Mouse (Mus musculus): ENCODE results near the gene 9330182L06Rik. TPM values are rescaled to one million over a fixed set of nuclear protein-coding genes. Genes with fewer than 3 reads are reported as not detected.

The 9330182L06Rik gene
- polyA plus RNA-seq, 1 experiment from 2014 or later = 1.5 TPM

DNA sequence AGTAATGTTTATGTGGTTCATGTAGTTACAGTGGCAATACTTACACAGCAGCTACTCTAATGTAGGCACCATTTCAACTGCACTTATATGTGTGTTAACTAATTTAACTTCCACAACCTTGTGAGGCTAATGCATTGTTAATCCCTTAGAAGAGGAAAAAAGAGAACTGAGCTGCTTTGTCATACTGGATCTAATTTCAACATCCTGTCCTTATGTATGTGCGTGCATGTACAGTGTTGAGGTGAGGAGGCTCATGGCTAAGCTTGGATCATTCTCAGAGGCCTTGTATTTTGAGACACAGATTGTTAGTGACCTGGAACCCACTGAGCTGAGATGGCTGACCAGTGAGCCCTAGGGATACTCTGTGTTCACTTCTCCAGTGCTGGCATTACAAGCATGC lies 88.3 kb downstream of the 9330182L06Rik start:
- no peaks in the 10 kb centered on the region for H3K4me1 ChIP-seq (ENCODE audit: control insufficient read depth, insufficient read depth, low read length)
- H3K27me3 ChIP-seq (replicated peaks; ENCODE audit: control insufficient read depth, insufficient read depth, low read length) = no peaks in the 10 kb centered on the region
- H3K27ac ChIP-seq (ENCODE audit: low read length) = no peak overlapping the region
- ATAC-seq = no peak
- H3K36me3 ChIP-seq (ENCODE audit: control insufficient read depth, insufficient read depth, low read length) = no peaks in the 10 kb centered on the region
- 93% methylated on average over 1 of the region's 1 CpGs for WGBS
- no peaks in the 10 kb centered on the region for H3K9me3 ChIP-seq (ENCODE audit: control insufficient read depth, low read length)
- no peak overlapping the region for H3K9ac ChIP-seq (ENCODE audit: low read depth, low read length)
- no peak overlapping the region for H3K4me3 ChIP-seq (ENCODE audit: low read length)
- H3K4me2 ChIP-seq (ENCODE audit: low read depth, low read length) = no peak overlapping the region

DNA sequence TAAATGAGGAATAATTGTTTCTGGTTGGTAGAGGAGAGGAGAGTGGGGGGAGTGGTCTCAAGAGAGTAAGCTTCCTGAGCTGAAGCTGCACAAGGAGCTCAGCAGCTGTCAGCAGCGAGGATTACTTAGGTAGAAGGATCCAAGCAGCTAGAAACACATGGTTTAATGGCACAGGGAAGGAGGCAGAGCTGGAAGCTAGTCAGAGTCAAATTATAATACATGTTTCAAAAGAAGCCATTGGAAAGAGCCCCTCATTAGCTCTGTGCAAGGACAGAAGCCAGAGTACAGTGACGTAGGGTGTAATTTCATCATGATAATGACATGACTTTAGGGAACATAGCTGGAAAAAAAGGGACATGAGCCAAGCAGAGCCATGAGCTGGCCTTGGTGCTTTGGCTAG lies 92.2 kb downstream of the 9330182L06Rik start:
- Histone ChIP-seq H3K9ac (ENCODE audit: low read depth, low read length) (no peak overlapping the region), H3K36me3 (ENCODE audit: control insufficient read depth, insufficient read depth, low read length) (no peaks in the 10 kb centered on the region), H3K4me3 (ENCODE audit: low read length) (no peak overlapping the region), H3K27ac (ENCODE audit: low read length) (no peak overlapping the region), H3K4me2 (ENCODE audit: low read depth, low read length) (no peak overlapping the region), H3K4me1 (ENCODE audit: control insufficient read depth, insufficient read depth, low read length) (no peaks in the 10 kb centered on the region), H3K27me3 (replicated peaks; ENCODE audit: control insufficient read depth, insufficient read depth, low read length) (no peaks in the 10 kb centered on the region), H3K9me3 (ENCODE audit: control insufficient read depth, low read length) (no peaks in the 10 kb centered on the region)
- ATAC-seq = no peak
- WGBS = 45% methylated on average over 2 of the region's 2 CpGs

DNA sequence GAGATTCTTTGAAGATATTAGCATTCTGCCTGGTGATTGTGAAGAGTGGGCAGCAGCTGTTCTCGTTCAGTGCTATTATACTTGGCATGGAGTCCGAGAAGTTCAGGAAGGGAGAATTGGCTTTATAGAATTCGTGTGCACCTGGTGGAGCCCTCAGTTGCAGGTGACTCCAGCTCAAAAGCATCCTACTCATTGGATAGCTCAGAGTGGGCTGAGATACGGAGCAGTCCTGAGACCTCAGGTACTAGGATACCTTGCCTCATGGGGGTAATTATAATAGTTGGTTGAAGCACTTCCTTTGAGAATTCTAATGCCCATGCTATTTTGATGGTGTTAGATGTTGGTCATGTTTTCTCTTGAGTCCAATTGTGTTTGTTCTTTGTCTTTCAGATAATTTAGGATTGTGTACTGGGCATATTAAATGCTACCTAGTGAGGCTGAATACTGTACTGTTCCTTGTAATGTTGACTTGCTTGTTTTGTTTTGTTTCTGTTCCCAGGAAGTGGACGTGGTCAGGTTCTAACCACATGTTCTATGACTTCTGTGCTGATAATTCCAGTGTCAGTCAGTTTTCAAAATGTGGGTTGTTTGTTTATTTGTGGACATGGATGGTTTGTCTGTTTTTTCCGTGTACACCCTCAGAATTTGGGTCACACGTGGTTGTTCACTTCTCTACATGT lies 96.2 kb downstream of the 9330182L06Rik start:
- Histone ChIP-seq H3K36me3 (ENCODE audit: control insufficient read depth, insufficient read depth, low read length) (no peaks in the 10 kb centered on the region), H3K4me3 (ENCODE audit: low read length) (no peak overlapping the region), H3K27ac (ENCODE audit: low read length) (no peak overlapping the region), H3K27me3 (replicated peaks; ENCODE audit: control insufficient read depth, insufficient read depth, low read length) (no peaks in the 10 kb centered on the region), H3K4me2 (ENCODE audit: low read depth, low read length) (no peak overlapping the region), H3K4me1 (ENCODE audit: control insufficient read depth, insufficient read depth, low read length) (no peaks in the 10 kb centered on the region), H3K9me3 (ENCODE audit: control insufficient read depth, low read length) (no peaks in the 10 kb centered on the region), H3K9ac (ENCODE audit: low read depth, low read length) (no peak overlapping the region)
- WGBS = 81% methylated on average over 7 of the region's 7 CpGs
- no peak for ATAC-seq

DNA sequence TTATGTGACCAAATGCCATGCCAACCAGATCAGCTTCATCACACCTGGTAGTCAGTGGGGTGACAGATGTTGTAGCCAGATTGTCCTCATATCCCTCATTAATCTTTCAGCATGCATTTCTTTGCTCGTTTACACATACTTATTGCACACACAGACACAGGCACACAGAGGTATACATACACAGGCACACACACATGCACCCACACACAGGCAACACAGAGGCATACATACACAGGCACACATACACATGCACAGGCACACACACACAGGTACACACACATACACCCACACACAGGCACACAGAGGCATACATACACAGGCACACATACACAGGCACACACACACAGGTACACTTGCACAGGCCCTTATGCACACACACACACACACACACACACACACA lies 99.0 kb downstream of the 9330182L06Rik start:
- H3K4me2 ChIP-seq (ENCODE audit: low read depth, low read length) = no peak overlapping the region
- no peaks in the 10 kb centered on the region for H3K27me3 ChIP-seq (replicated peaks; ENCODE audit: control insufficient read depth, insufficient read depth, low read length)
- H3K4me3 ChIP-seq (ENCODE audit: low read length) = no peak overlapping the region
- no peaks in the 10 kb centered on the region for H3K4me1 ChIP-seq (ENCODE audit: control insufficient read depth, insufficient read depth, low read length)
- H3K9me3 ChIP-seq (ENCODE audit: control insufficient read depth, low read length) = no peaks in the 10 kb centered on the region
- H3K27ac ChIP-seq (ENCODE audit: low read length) = no peak overlapping the region
- no peak overlapping the region for H3K9ac ChIP-seq (ENCODE audit: low read depth, low read length)
- no peaks in the 10 kb centered on the region for H3K36me3 ChIP-seq (ENCODE audit: control insufficient read depth, insufficient read depth, low read length)
- 58% methylated on average over 1 of the region's 1 CpGs for WGBS
- no peak for ATAC-seq

DNA sequence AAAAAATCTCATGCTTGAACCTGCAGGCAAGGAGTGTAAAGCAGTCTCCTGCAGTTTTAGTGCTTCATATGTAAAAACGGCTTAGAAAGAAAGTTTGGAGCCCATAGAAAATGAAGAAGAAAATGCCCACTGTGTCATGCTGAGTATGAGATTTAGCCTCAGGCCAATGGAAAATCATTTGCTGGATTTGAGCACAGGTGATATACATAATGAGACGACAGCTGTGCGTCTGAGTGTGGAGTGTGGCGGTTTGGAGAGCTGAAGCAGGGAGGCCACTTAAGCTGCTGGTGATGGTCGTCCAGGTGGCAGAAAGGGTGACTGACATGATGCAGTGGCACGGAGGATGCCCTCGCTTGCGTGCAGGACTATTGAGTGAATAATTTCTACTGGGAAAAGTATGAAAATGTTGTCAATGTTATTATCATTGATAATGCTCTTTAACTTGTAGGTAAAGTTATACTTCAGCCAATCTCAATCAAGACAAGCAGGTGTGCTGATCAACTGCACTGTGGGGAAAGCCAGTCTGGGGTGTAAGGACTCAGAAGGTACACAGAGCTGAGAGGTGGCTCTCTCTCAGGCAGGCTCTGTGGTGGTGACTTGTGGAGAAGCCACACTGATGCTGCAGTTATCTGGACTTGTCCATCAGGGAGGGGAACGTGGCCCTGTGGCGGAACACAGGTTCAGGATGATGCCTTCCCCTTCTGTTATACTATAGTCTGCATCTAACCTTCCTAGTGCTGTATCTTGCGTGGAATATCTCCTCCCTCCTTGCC lies 102.2 kb downstream of the 9330182L06Rik start:
- no peak for ATAC-seq
- no peaks in the 10 kb centered on the region for H3K36me3 ChIP-seq (ENCODE audit: control insufficient read depth, insufficient read depth, low read length)
- H3K9ac ChIP-seq (ENCODE audit: low read depth, low read length) = no peak overlapping the region
- H3K4me1 ChIP-seq (ENCODE audit: control insufficient read depth, insufficient read depth, low read length) = no peaks in the 10 kb centered on the region
- 68% methylated on average over 11 of the region's 11 CpGs for WGBS
- H3K27me3 ChIP-seq (replicated peaks; ENCODE audit: control insufficient read depth, insufficient read depth, low read length) = no peaks in the 10 kb centered on the region
- no peak overlapping the region for H3K4me2 ChIP-seq (ENCODE audit: low read depth, low read length)
- no peak overlapping the region for H3K4me3 ChIP-seq (ENCODE audit: low read length)
- H3K27ac ChIP-seq (ENCODE audit: low read length) = no peak overlapping the region
- H3K9me3 ChIP-seq (ENCODE audit: control insufficient read depth, low read length) = no peaks in the 10 kb centered on the region

DNA sequence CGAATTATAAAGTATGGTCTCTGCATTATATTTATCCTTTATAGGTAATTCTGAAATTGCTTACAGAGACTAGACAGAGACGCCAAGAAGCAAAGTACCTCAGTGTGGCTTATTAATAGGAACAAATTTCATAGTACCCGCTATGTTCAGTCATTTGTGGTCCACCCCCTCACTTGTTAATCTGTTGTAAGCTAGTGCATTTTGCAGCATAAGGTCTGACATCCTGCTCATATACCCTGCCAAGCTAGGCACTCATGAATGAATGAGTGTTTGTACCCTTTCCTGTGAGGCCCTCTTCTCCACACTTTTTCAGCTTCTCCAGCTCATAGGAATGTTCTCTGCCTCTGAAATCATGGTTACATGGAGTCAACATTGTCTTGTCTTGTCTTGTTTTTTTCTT lies 105.2 kb downstream of the 9330182L06Rik start:
- no peak for ATAC-seq
- H3K9ac ChIP-seq (ENCODE audit: low read depth, low read length) = no peak overlapping the region
- no peaks in the 10 kb centered on the region for H3K4me1 ChIP-seq (ENCODE audit: control insufficient read depth, insufficient read depth, low read length)
- no peaks in the 10 kb centered on the region for H3K9me3 ChIP-seq (ENCODE audit: control insufficient read depth, low read length)
- no peak overlapping the region for H3K27ac ChIP-seq (ENCODE audit: low read length)
- WGBS = 81% methylated on average over 3 of the region's 3 CpGs
- no peak overlapping the region for H3K4me3 ChIP-seq (ENCODE audit: low read length)
- H3K36me3 ChIP-seq (ENCODE audit: control insufficient read depth, insufficient read depth, low read length) = no peaks in the 10 kb centered on the region
- no peak overlapping the region for H3K4me2 ChIP-seq (ENCODE audit: low read depth, low read length)
- H3K27me3 ChIP-seq (replicated peaks; ENCODE audit: control insufficient read depth, insufficient read depth, low read length) = no peaks in the 10 kb centered on the region

DNA sequence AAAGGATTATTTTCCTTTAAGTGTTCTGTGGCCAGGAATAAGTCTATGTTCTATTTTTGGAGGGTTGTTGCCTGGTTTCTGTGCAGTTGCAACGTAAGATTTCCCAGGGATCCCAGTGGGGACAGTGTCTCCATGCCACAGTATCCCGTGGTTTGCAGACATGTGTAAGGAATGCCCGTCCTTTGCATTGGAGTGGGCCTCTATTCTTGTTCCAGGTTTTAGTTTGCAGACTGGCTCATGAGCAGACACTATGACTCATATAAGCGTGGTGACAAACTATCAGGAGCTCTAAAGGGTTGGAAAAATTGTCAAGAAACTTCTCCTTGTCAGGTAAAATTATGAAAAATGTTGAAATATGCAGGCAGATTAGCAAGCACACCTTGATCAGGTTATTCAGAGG lies 107.4 kb downstream of the 9330182L06Rik start:
- Histone ChIP-seq H3K4me3 (ENCODE audit: low read length) (no peak overlapping the region), H3K27ac (ENCODE audit: low read length) (no peak overlapping the region), H3K9ac (ENCODE audit: low read depth, low read length) (no peak overlapping the region), H3K27me3 (replicated peaks; ENCODE audit: control insufficient read depth, insufficient read depth, low read length) (no peaks in the 10 kb centered on the region), H3K36me3 (ENCODE audit: control insufficient read depth, insufficient read depth, low read length) (no peaks in the 10 kb centered on the region), H3K4me2 (ENCODE audit: low read depth, low read length) (no peak overlapping the region), H3K9me3 (ENCODE audit: control insufficient read depth, low read length) (no peaks in the 10 kb centered on the region), H3K4me1 (ENCODE audit: control insufficient read depth, insufficient read depth, low read length) (no peaks in the 10 kb centered on the region)
- ATAC-seq = no peak
- 82% methylated on average over 4 of the region's 4 CpGs for WGBS

DNA sequence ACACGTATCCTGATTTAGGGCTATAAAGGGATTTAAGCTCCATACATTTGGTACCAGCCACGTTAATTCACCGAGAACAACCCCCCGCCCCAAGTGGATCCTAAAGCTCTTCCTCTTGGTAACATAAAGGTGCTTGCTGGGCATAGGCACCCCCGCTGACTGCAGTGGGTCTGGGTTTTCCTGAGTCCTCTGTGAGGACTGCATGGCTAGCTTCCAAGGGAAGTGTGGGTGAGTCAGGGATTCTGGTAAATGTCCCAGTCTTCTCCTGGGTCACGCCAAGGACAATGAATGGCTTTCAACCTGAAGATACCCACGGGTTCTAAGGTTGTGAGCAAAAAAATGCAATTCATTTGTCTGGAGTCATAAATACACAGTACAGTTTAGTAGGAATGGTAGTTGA lies 124.0 kb downstream of the 9330182L06Rik start:
- ATAC-seq = no peak
- Histone ChIP-seq H3K27ac (ENCODE audit: low read length) (no peak overlapping the region), H3K27me3 (replicated peaks; ENCODE audit: control insufficient read depth, insufficient read depth, low read length) (no peaks in the 10 kb centered on the region), H3K9ac (ENCODE audit: low read depth, low read length) (no peak overlapping the region), H3K4me2 (ENCODE audit: low read depth, low read length) (no peak overlapping the region), H3K4me1 (ENCODE audit: control insufficient read depth, insufficient read depth, low read length) (no peaks in the 10 kb centered on the region), H3K4me3 (ENCODE audit: low read length) (no peak overlapping the region), H3K9me3 (ENCODE audit: control insufficient read depth, low read length) (no peaks in the 10 kb centered on the region), H3K36me3 (ENCODE audit: control insufficient read depth, insufficient read depth, low read length) (no peaks in the 10 kb centered on the region)
- 70% methylated on average over 7 of the region's 7 CpGs for WGBS

DNA sequence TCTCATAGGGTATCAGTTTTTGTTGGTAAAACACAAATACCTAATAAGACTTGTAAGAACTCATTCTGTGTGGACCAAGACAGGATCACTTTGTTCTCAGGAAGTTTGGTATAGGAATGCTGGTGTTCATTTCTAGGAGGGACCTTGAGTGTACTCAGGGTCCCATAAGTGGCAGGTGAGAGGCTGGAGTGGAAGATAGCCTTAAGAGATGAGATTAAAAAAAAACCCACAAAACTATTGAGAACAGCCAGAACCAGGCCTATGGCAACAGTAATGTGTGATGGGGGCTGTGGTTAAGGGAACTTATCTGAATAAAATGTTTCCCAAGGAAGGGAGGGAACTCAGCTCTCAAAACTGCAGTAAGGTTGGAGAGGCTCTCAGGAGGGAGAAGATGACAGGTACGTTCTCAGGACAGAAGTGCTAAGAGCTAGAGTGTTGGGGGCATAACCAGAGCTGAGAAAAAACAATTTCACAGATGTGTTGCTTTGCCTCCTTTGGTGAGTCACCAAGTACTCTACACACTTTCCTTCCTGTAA lies 126.0 kb downstream of the 9330182L06Rik start:
- WGBS = 67% methylated on average over 1 of the region's 1 CpGs
- no peak overlapping the region for H3K4me3 ChIP-seq (ENCODE audit: low read length)
- H3K4me1 ChIP-seq (ENCODE audit: control insufficient read depth, insufficient read depth, low read length) = no peaks in the 10 kb centered on the region
- H3K27ac ChIP-seq (ENCODE audit: low read length) = no peak overlapping the region
- no peaks in the 10 kb centered on the region for H3K9me3 ChIP-seq (ENCODE audit: control insufficient read depth, low read length)
- ATAC-seq = no peak
- H3K4me2 ChIP-seq (ENCODE audit: low read depth, low read length) = no peak overlapping the region
- no peaks in the 10 kb centered on the region for H3K36me3 ChIP-seq (ENCODE audit: control insufficient read depth, insufficient read depth, low read length)
- H3K27me3 ChIP-seq (replicated peaks; ENCODE audit: control insufficient read depth, insufficient read depth, low read length) = no peaks in the 10 kb centered on the region
- no peak overlapping the region for H3K9ac ChIP-seq (ENCODE audit: low read depth, low read length)
